Mouse (Mus musculus) bone marrow, adult 2 months (tissue): ENCODE data around the gene Cnnm1.

Experiments used
- CTCF ChIP-seq: fragments of 200-500 bp; IDR thresholded peaks from 2 replicates; pipeline ENCODE4 v1.5.1; 2011; ENCODE audit warnings: low read length, control low read depth; ENCODE audit not compliant: control insufficient read depth, insufficient read depth
- POLR2A ChIP-seq: fragments of 200-500 bp; IDR thresholded peaks from 2 replicates; pipeline ENCODE4 v1.6.1; 2011; ENCODE audit warnings: low read depth, mild to moderate bottlenecking, control low read depth, low read length, borderline replicate concordance; ENCODE audit not compliant: control insufficient read depth

- TF ChIP-seq CTCF (no peak), POLR2A (no peak)
These were observed 85.8 kb downstream of the Cnnm1 start for GRCm38 (mm10) chr19:43526025-43526424.
